Mouse (Mus musculus) limb, embryonic 10.5 days (tissue): Measurements from ENCODE around the gene Gsdma3. TPM values are rescaled to one million over a fixed set of nuclear protein-coding genes. Genes with fewer than 3 reads are reported as not detected.
A peak's percentile ranks its signal among the peaks of the same experiment; 100 is the strongest.

ENCODE experiments used
- DNase-seq: peaks from one replicate; pipeline ENCODE4 v3.0.0-alpha.2; 2017; ENCODE audit warnings: low spot score
- H3K27ac ChIP-seq: fragments of 300-500 bp; sonication (generic); 2 replicates; pipeline ENCODE4 v1.5.1; 2016; ENCODE audit warnings: mild to moderate bottlenecking
- H3K27me3 ChIP-seq: fragments of 300-500 bp; sonication (generic); 2 replicates; pipeline ENCODE4 v1.6.1; 2016; ENCODE audit warnings: low read depth, mild to moderate bottlenecking; ENCODE audit not compliant: poor library complexity, severe bottlenecking
- H3K36me3 ChIP-seq: fragments of 300-500 bp; sonication (generic); 2 replicates; pipeline ENCODE4 v1.6.1; 2016; ENCODE audit warnings: mild to moderate bottlenecking, moderate library complexity
- H3K4me1 ChIP-seq: fragments of 300-500 bp; sonication (generic); 2 replicates; pipeline ENCODE4 v1.6.1; 2016
- H3K4me3 ChIP-seq: fragments of 300-500 bp; sonication (generic); 2 replicates; pipeline ENCODE4 v1.5.1; 2016; ENCODE audit warnings: mild to moderate bottlenecking, moderate library complexity
- H3K9me3 ChIP-seq: fragments of 300-500 bp; sonication (generic); replicated peaks from 2 replicates; pipeline ENCODE4 v1.6.1; 2016; ENCODE audit warnings: mild to moderate bottlenecking
- WGBS: fragments of 180-500 bp; shearing (Covaris S2); methylation state at CpG from one replicate; pipeline ENCODE4 v1.1.7; 2016; 5-methylcytosine and 5-hydroxymethylcytosine counted together
- polyA plus RNA-seq: library from polyadenylated mRNA; unstranded; fragments of >200 nt; fragmentation: Nextera tagmentation; extraction: Ambion mirVana; gene quantifications from 2 replicates; pipeline ENCODE4 v1.2.1, GENCODE M21; 2016

The Gsdma3 gene
- not detected in 2 replicates for polyA plus RNA-seq

DNA sequence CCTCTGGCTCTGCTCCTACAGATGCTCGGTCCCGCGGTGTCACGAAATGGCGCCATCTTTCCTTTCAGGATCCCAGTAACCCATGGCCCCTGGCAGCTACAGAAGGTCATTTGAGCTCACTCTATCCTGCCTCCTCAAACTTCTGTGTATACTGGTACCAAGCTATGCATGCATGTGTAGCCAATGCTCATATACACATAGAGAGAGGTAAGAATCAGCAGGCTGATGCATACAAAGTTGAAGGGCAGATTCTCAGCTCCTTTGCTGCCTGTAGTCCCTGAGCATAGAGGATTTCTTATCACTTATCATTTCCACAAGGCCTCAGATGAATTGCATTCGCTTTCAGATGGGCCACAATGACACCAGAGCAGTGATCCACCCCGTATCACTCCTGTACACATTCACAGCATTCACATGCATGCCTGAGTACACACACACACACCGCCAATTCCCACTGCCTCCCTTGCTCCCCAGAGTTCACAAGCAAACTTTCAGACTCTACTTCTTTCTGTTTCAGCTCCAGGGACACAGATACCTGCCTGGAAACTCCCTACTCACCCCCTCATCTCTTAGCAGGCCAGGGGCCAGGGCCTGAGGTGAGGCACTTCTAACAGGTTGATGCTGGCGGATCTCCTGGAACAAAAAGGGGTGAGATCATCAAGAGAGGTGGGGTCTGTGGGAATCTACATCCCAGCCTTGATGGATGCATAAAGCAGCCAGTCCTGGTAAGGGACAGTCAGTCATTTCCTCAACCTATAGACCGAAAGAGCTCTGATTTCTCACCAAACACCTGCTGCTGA, at the start of gene Gsdma3, which contains the start of gene Gm12355:
Gene Gsdma3 (plus strand): TSS at position 750 of the 800 bp plus-strand sequence.
Gene Gm12355 (minus strand): TSS at position 51 of the 800 bp plus-strand sequence.
- H3K27me3 ChIP-seq: 0 out of 2 replicates have a peak, but pooled peaks cover 3% of the 10 kb centered on the region
- H3K4me3 ChIP-seq: no peak within 1 kb of the TSS
- H3K9me3 ChIP-seq: no peaks in the 10 kb centered on the region
- H3K27ac ChIP-seq: no peak within 1 kb of the TSS
- H3K4me1 ChIP-seq: no peaks in the 10 kb centered on the region
- DNase-seq: no peak
- 90% methylated on average over 10 of the region's 10 CpGs for WGBS
- no peaks in the 10 kb centered on the region for H3K36me3 ChIP-seq

DNA sequence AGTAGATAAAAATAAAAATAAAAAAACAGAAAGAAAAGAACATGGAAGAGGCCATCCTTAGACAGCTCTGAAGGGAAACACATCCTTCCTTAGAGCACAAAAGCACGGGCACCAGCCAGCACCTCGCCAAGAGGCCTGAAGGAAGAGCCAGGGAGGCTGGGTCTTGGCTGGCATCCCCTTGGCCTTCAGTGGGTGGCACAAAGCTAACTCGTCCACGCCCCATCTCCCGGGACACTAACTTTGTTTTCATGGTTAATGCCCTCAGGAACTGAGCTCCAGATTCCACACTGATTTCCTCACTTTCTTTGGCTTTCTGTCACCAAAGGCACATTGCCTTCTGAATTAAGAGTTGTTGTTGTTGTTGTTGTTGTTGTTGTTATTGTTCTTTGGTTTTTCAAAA, 48.4 kb upstream of the Gsdma3 start:
- Histone ChIP-seq H3K27ac (no peak overlapping the region), H3K36me3 (peaks cover 30% of the 10 kb centered on the region), H3K4me1 (no peaks in the 10 kb centered on the region), H3K9me3 (no peaks in the 10 kb centered on the region), H3K4me3 (no peak overlapping the region), H3K27me3 (no peaks in the 10 kb centered on the region)
- DNase-seq: no peak
- WGBS: 87% methylated on average over 5 of the region's 5 CpGs

GRCm38 (mm10) chr11:98580301-98581121, 45.6 kb upstream of the Gsdma3 start:
- DNase-seq: no peak
- Histone ChIP-seq H3K4me1 (peaks cover 11% of the 10 kb centered on the region), H3K4me3 (no peak overlapping the region), H3K27me3 (no peaks in the 10 kb centered on the region), H3K9me3 (no peaks in the 10 kb centered on the region), H3K27ac (no peak overlapping the region), H3K36me3 (peaks cover 50% of the 10 kb centered on the region)
- 86% methylated on average over 16 of the region's 16 CpGs for WGBS

- Histone ChIP-seq H3K9me3 (no peaks in the 10 kb centered on the region), H3K27me3 (no peaks in the 10 kb centered on the region), H3K36me3 (peaks cover 50% of the 10 kb centered on the region), H3K4me1 (peaks cover 21% of the 10 kb centered on the region), H3K4me3 (no peak overlapping the region), H3K27ac (no peak overlapping the region)
- DNase-seq: no peak
- 77% methylated on average over 17 of the region's 17 CpGs for WGBS
Measured at GRCm38 (mm10) chr11:98581286-98582029, 44.7 kb upstream of the Gsdma3 start.

- 87% methylated on average over 8 of the region's 8 CpGs for WGBS
- H3K27me3 ChIP-seq: no peaks in the 10 kb centered on the region
- no peak overlapping the region for H3K27ac ChIP-seq
- peaks cover 22% of the 10 kb centered on the region for H3K4me1 ChIP-seq
- H3K4me3 ChIP-seq: no peak overlapping the region
- H3K9me3 ChIP-seq: no peaks in the 10 kb centered on the region
- H3K36me3 ChIP-seq: peaks cover 50% of the 10 kb centered on the region
- DNase-seq: no peak
Measured at GRCm38 (mm10) chr11:98582030-98582388, 44.2 kb upstream of the Gsdma3 start.

DNA sequence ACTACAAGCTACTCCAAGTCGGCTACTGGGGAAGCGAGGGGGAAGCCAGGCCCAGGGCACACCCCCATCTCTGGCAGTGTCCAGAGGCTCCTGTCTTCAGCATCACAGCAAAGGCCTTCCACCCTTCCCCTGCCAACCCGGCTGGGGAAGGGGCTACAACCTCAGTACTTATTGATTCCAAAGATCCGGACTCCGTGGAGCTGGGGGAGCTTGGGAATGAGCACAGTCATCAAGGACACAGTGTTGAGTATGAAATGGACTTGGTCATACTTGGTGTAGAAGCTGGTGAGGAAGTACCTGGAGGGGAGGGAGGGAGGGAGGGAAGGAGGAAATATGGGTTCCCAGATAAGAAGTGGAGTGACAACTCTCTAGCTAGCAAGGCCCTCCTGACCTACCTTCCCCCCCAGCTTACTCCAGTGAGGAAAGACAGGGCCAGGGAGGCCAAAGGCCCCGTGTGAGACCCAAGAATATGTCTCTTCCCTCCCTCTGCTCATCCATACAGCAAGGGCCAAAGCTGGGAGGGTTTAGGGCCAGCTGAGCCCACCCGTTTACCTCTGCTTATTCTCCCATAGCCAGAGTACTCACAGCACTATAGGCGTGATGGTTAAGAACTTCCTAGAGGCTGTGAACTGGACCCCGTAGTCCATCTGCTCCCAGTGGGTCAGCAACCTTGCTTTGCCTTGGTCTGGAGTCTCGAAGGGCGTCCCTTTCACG, 43.5 kb upstream of the Gsdma3 start:
- Histone ChIP-seq H3K9me3 (no peaks in the 10 kb centered on the region), H3K27ac (0 out of 2 replicates have a peak overlapping the region, but pooled peaks have one; percentile 19), H3K4me1 (peaks cover 27% of the 10 kb centered on the region), H3K4me3 (no peak overlapping the region; the same call in 1 of the 2 replicates), H3K27me3 (no peaks in the 10 kb centered on the region), H3K36me3 (peaks cover 50% of the 10 kb centered on the region)
- 92% methylated on average over 12 of the region's 12 CpGs for WGBS
- DNase-seq: no peak

- Histone ChIP-seq H3K9me3 (no peaks in the 10 kb centered on the region), H3K36me3 (peaks cover 50% of the 10 kb centered on the region), H3K27ac (no peak overlapping the region), H3K4me3 (no peak overlapping the region; the same call in 1 of the 2 replicates), H3K27me3 (no peaks in the 10 kb centered on the region), H3K4me1 (peaks cover 32% of the 10 kb centered on the region)
- DNase-seq: no peak
- 87% methylated on average over 3 of the region's 3 CpGs for WGBS
Measured at GRCm38 (mm10) chr11:98583265-98583552, 43.0 kb upstream of the Gsdma3 start.

GRCm38 (mm10) chr11:98583571-98583970, 42.6 kb upstream of the Gsdma3 start:
- 27% methylated on average over 3 of the region's 3 CpGs for WGBS

DNA sequence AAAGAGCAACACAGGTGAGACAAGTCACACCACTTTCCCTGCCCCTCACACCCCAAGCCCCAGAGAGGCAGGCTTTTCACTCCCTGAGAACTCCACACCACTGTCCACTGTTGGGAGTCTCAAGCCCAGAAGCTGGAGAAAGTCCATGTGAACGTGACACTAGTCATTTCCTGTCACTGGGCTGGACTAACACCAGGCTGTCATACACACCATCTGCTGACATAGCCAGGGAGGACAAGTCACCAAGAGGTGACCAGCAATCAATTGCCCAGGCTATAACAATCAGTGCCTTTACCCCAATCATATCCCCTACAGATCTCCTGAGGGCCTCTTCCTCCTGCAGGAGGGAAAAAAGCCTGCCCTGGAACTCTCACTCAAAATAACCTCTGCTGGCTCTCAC, 42.0 kb upstream of the Gsdma3 start:
- WGBS: 39% methylated on average over 1 of the region's 1 CpGs
- Histone ChIP-seq H3K27me3 (no peaks in the 10 kb centered on the region), H3K36me3 (peaks cover 50% of the 10 kb centered on the region), H3K4me1 (peaks cover 38% of the 10 kb centered on the region), H3K27ac (no peak overlapping the region), H3K4me3 (no peak overlapping the region), H3K9me3 (no peaks in the 10 kb centered on the region)
- DNase-seq: no peak

More at GRCm38 (mm10) chr11:98583571-98583970, 42.6 kb upstream of the Gsdma3 start:
- DNase-seq: no peak
- Histone ChIP-seq H3K9me3 (no peaks in the 10 kb centered on the region), H3K27ac (no peak overlapping the region), H3K4me3 (no peak overlapping the region; the same call in 1 of the 2 replicates), H3K27me3 (no peaks in the 10 kb centered on the region), H3K4me1 (peaks cover 35% of the 10 kb centered on the region), H3K36me3 (peaks cover 50% of the 10 kb centered on the region)

DNA sequence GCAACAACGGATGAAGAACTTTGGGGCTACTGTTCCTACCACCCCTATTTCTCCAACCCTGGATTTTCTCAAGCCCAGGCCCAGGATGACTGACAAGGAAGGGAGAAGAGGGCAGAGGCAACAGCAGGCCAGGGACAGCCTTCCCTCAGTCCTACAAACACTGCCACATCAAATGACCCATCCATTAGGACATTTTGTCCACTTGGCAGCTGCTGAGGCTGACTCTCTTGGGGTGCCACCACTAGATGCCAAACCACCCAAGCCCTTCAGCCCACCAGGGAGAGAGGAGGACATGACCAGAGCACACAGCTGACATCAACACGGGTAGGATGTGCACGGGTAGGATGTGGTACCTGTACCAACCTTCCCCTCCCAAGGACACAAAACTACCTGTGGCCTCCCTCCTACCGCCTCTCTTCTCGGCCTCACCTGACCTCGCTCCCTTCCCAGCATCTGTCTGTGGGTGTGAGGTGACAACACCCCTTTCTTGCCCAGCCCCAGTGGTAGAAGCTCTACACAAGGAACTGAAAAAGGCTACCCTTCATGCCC, 41.5 kb upstream of the Gsdma3 start:
- Histone ChIP-seq H3K27ac (no peak overlapping the region), H3K4me1 (peaks cover 41% of the 10 kb centered on the region), H3K27me3 (0 out of 2 replicates have a peak, but pooled peaks cover 4% of the 10 kb centered on the region), H3K9me3 (no peaks in the 10 kb centered on the region), H3K36me3 (peaks cover 50% of the 10 kb centered on the region), H3K4me3 (0 out of 2 replicates have a peak overlapping the region, but pooled peaks have one; percentile 94)
- DNase-seq: no peak
- WGBS: 92% methylated on average over 6 of the region's 6 CpGs

- Histone ChIP-seq H3K4me3 (peak overlapping the region; percentile 94), H3K27me3 (peaks cover 6% of the 10 kb centered on the region; the same call in 1 of the 2 replicates), H3K9me3 (no peaks in the 10 kb centered on the region), H3K36me3 (peaks cover 34% of the 10 kb centered on the region), H3K27ac (peak overlapping the region; percentile 89), H3K4me1 (peaks cover 42% of the 10 kb centered on the region)
- WGBS: 1% methylated on average over 22 of the region's 22 CpGs
- no peak for DNase-seq
Measured at GRCm38 (mm10) chr11:98586087-98586891, 39.9 kb upstream of the Gsdma3 start.
